Mouse (Mus musculus) megakaryocyte, embryonic 14.5 days (primary cell): ENCODE results near the gene Trim45.

Source experiments
- FLI1 ChIP-seq: IDR thresholded peaks from 2 replicates; pipeline ENCODE4 v1.6.1; 2012; ENCODE audit warnings: low read length, inconsistent platforms, mixed read lengths
- GATA1 ChIP-seq: IDR thresholded peaks from 3 replicates; pipeline ENCODE4 v1.6.1; 2012; ENCODE audit warnings: mixed read lengths, low read length, inconsistent platforms, borderline replicate concordance

DNA sequence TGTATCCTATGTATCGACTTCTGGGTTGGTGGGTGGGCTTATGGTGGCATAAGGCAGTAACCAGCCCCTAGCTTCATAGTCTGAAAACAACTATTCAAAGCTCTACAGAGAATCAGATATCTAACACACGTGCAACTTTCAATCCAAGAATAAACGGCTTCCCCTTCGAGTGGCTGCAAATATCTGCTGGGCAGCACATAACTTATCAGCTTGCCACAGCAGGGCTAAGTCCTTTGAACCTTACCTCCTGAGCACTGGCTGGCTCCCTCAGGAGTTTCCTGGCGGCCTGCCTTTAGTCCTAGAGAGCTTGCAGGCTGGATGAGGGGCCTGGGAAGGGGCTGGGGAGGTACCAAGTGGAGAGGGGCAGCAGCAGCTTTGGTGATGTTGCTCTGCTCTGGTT, 39.0 kb downstream of the Trim45 start:
- no peak for TF ChIP-seq GATA1
- TF ChIP-seq FLI1, result no peak
